Mouse (Mus musculus) liver, postnatal 0 days (tissue): ENCODE data around the gene Krt75. TPM values are rescaled to one million over a fixed set of nuclear protein-coding genes. Genes with fewer than 3 reads are reported as not detected.
A peak's percentile ranks its signal among the peaks of the same experiment; 100 is the strongest.
"Not testable (repeated sequence)": the region's sequence is repeated elsewhere in the genome, so short reads cannot be mapped to it uniquely, and the experiment has no call there.

ENCODE experiments used
- ATAC-seq: fragments of 200-750 bp; cut with Nextera tagmentation; 2 replicates; pipeline ENCODE4 v1.8.0; 2017; ENCODE audit warnings: mild to moderate bottlenecking, moderate library complexity
- DNase-seq: peaks from one replicate; pipeline ENCODE4 v3.0.0-alpha.2; 2016
- H3K27ac ChIP-seq: fragments of 300-500 bp; sonication (generic); 2 replicates; pipeline ENCODE4 v1.5.1; 2014; ENCODE audit warnings: antibody characterized with exemption, moderate library complexity, mild to moderate bottlenecking, low read depth
- H3K27me3 ChIP-seq: fragments of 300-500 bp; sonication (generic); 2 replicates; pipeline ENCODE4 v1.6.1; 2014; ENCODE audit warnings: low read length, control low read depth, mixed read lengths; ENCODE audit not compliant: insufficient read depth
- H3K36me3 ChIP-seq: fragments of 300-500 bp; sonication (generic); replicated peaks from 2 replicates; pipeline ENCODE4 v1.6.1; 2014; ENCODE audit warnings: mild to moderate bottlenecking, control low read depth, low read length, moderate library complexity, mixed read lengths; ENCODE audit not compliant: insufficient read depth
- H3K4me1 ChIP-seq: fragments of 300-500 bp; sonication (generic); 2 replicates; pipeline ENCODE4 v1.6.1; 2014; ENCODE audit warnings: antibody characterized with exemption, mild to moderate bottlenecking, control low read depth; ENCODE audit not compliant: insufficient read depth
- H3K4me2 ChIP-seq: fragments of 300-500 bp; sonication (generic); 2 replicates; pipeline ENCODE4 v1.6.1; 2014; ENCODE audit warnings: low read depth, mild to moderate bottlenecking, low read length, moderate library complexity, mixed read lengths
- H3K4me3 ChIP-seq: fragments of 300-500 bp; sonication (generic); 2 replicates; pipeline ENCODE4 v1.5.1; 2014; ENCODE audit warnings: low read depth, low read length
- H3K9ac ChIP-seq: fragments of 300-500 bp; sonication (generic); replicated peaks from 2 replicates; pipeline ENCODE4 v1.6.1; 2014; ENCODE audit warnings: mild to moderate bottlenecking, moderate library complexity
- H3K9me3 ChIP-seq: fragments of 300-500 bp; sonication (generic); 2 replicates; pipeline ENCODE4 v1.6.1; 2016; ENCODE audit warnings: mild to moderate bottlenecking, control low read depth, low read length, mixed read lengths
- CTCF ChIP-seq: sonication (generic); IDR thresholded peaks from 2 replicates; pipeline ENCODE4 v1.5.1; 2016; ENCODE audit warnings: antibody characterized with exemption, low read depth
- EP300 ChIP-seq: IDR thresholded peaks from 2 replicates; pipeline ENCODE4 v1.6.1; 2016; ENCODE audit warnings: antibody characterized with exemption, low read depth, mild to moderate bottlenecking
- WGBS: fragments of 180-500 bp; shearing (Covaris S2); extraction: QIAGEN DNeasy Blood & Tissue Kit; methylation state at CpG from one replicate; pipeline ENCODE4 v1.1.7; 2014; ENCODE audit not compliant: insufficient replicate concordance; 5-methylcytosine and 5-hydroxymethylcytosine counted together
- microRNA-seq: library from miRNA; unstranded; fragments of <30 nt; microRNA quantifications from one replicate; pipeline ENCODE4, GENCODE M21; 2016
- polyA plus RNA-seq: library from polyadenylated mRNA; unstranded; fragments of >200 nt; fragmentation: Nextera tagmentation; extraction: Ambion mirVana; gene quantifications from 2 replicates; pipeline ENCODE4 v1.2.1, GENCODE M21; 2015

The Krt75 gene
- polyA plus RNA-seq, 1 experiment from 2014 or later, result not detected

- H3K9ac ChIP-seq, result no peak within 1 kb of the TSS
- no peak within 1 kb of the TSS for H3K4me3 ChIP-seq
- H3K9me3 ChIP-seq, result no peaks in the 10 kb centered on the region
- H3K27me3 ChIP-seq, result no peaks in the 10 kb centered on the region
- no peak for ATAC-seq
- 77% methylated on average over 7 of the region's 7 CpGs for WGBS
- TF ChIP-seq CTCF, result no peak
- no peak for TF ChIP-seq EP300
- no peak within 1 kb of the TSS for H3K27ac ChIP-seq
- DNase-seq, result no peak
- no peaks in the 10 kb centered on the region for H3K4me1 ChIP-seq
- no peaks in the 10 kb centered on the region for H3K36me3 ChIP-seq
- H3K4me2 ChIP-seq, result no peak within 1 kb of the TSS
Observed at GRCm38 (mm10) chr15:101532720-101533119, 41.0 kb downstream of the Krt75 start, which contains the start of gene Krt84. Gene Krt84, minus strand, starts transcription at chr15:101532820.

DNA sequence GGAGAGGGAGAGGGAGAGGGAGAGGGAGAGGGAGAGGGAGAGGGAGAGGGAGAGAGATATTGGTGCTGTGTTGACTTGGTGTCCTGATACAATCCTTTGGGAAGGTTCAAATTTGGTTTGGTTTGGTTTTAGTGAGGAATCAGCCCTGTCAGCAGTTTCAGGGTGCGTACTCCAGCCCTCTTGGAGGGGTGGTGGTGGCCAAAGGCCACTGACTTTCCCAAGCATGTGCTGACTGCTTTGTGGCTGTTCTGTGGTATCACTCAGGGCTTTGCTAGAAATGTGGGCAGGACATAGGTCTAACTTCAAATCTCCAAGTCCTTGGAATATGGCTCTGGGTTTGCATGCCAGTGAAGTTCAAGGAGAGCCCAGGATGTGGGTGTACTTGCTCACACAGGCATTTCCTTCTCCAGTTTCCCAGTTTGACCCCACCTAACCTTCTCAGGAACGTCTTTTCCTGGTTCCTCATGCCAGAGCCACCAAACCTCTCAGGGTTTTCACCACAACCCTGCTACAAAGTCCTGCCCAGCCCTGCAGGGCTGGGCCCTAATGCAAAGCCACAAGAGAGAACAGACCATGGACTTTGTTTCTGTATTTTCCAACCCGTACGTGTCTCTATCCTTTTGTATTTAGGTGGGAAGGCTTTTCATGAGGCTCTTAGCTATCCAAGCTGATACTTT lies 51.0 kb downstream of the Krt75 start:
- Histone ChIP-seq H3K36me3 (no peaks in the 10 kb centered on the region), H3K4me1 (no peaks in the 10 kb centered on the region), H3K4me3 (no peak overlapping the region), H3K4me2 (no peak overlapping the region), H3K27me3 (0 out of 2 replicates have a peak, but pooled peaks cover 6% of the 10 kb centered on the region), H3K9me3 (no peaks in the 10 kb centered on the region), H3K9ac (no peak overlapping the region), H3K27ac (no peak overlapping the region)
- TF ChIP-seq EP300, result no peak
- TF ChIP-seq CTCF, result no peak
- DNase-seq (no peak), ATAC-seq (no peak)
- WGBS, result 53% methylated on average over 4 of the region's 4 CpGs

GRCm38 (mm10) chr15:101519792-101520191 lies 53.9 kb downstream of the Krt75 start:
- TF ChIP-seq CTCF (peak; percentile 80), EP300 (no peak)
- DNase-seq, result peak; percentile 71
- Histone ChIP-seq H3K27me3 (0 out of 2 replicates have a peak, but pooled peaks cover 3% of the 10 kb centered on the region), H3K9ac (no peak overlapping the region), H3K36me3 (no peaks in the 10 kb centered on the region), H3K9me3 (no peaks in the 10 kb centered on the region), H3K27ac (no peak overlapping the region), H3K4me3 (no peak overlapping the region), H3K4me2 (no peak overlapping the region), H3K4me1 (no peaks in the 10 kb centered on the region)
- ATAC-seq, result no peak
- 17% methylated on average over 2 of the region's 2 CpGs for WGBS

DNA sequence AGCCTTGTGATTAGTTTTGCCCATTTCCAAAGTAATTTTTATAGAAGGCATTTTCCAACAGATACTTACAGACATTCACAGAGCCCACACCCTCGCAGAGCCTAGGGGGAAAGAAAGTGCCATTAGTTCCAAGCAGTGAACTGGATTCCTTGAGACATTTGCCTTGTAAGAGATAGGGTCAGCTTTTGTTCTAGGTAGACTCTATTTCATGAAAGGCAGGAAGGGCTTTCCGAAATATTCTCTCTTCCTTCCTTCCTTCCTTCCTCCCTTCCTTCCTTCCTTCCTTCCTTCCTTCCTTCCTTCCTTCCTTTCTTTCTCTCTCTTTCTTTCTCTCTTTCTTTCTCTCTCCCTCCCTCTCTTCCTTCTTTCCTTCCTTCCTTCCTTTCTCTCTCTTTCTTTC lies 56.5 kb downstream of the Krt75 start, which contains the start of gene Gm49425:
Gene Gm49425, minus strand, starts transcription at position 101 of the 400 bp plus-strand sequence.
- not testable (repeated sequence) for H3K36me3 ChIP-seq, H3K27me3 ChIP-seq, ATAC-seq, H3K4me1 ChIP-seq, H3K27ac ChIP-seq, H3K9ac ChIP-seq, H3K4me2 ChIP-seq, H3K4me3 ChIP-seq, DNase-seq, H3K9me3 ChIP-seq
- WGBS, result 65% methylated on average over 2 of the region's 2 CpGs

Small RNA genes within 50 kb of the gene (microRNA-seq; reads per million reads assigned to microRNA genes)
- gene Gm44393 (not detected), gene Gm44460 (not detected)

Other genes with a start within 250 kb of the Krt75 start
- 0.31 and 0.38 TPM in 2 replicates for gene Krt80, start 203.7 kb downstream of the Krt75 start, polyA plus RNA-seq
- 2.3 and 2.4 TPM in 2 replicates for gene Krt7, start 162.9 kb downstream of the Krt75 start, polyA plus RNA-seq
- gene Krt87, start 135.1 kb downstream of the Krt75 start, polyA plus RNA-seq, result not detected in 2 replicates
- not detected in 2 replicates for gene Krt88, start 126.2 kb downstream of the Krt75 start, polyA plus RNA-seq
- not detected in 2 replicates for gene Krt81, start 110.2 kb downstream of the Krt75 start, polyA plus RNA-seq
- not detected in 2 replicates for gene Krt86, start 100.4 kb downstream of the Krt75 start, polyA plus RNA-seq
- gene Krt83, start 82.4 kb downstream of the Krt75 start, polyA plus RNA-seq, result 0.33 and 0.58 TPM in 2 replicates
- gene Gm49425, start 56.6 kb downstream of the Krt75 start, polyA plus RNA-seq, result not detected in 2 replicates
- gene Krt84, start 41.1 kb downstream of the Krt75 start, polyA plus RNA-seq, result not detected in 2 replicates
- not detected in 2 replicates for gene Krt82, start 23.2 kb downstream of the Krt75 start, polyA plus RNA-seq
- gene Krt90, start 11.0 kb downstream of the Krt75 start, polyA plus RNA-seq, result not detected in 2 replicates
- gene Gm5414, start 54.3 kb upstream of the Krt75 start, polyA plus RNA-seq, result not detected in 2 replicates
- gene Gm5478, start 73.5 kb upstream of the Krt75 start, polyA plus RNA-seq, result not detected in 2 replicates
- gene Krt6b, start 106.4 kb upstream of the Krt75 start, polyA plus RNA-seq, result not detected in 2 replicates
- gene Krt6a, start 120.4 kb upstream of the Krt75 start, polyA plus RNA-seq, result not detected in 2 replicates
- not detected in 2 replicates for gene Krt5, start 139.0 kb upstream of the Krt75 start, polyA plus RNA-seq
- gene Krt71, start 169.2 kb upstream of the Krt75 start, polyA plus RNA-seq, result not detected in 2 replicates
- gene Krt72, start 212.6 kb upstream of the Krt75 start, polyA plus RNA-seq, result not detected in 2 replicates
- gene Krt73, start 228.4 kb upstream of the Krt75 start, polyA plus RNA-seq, result not detected in 2 replicates
- gene Krt2, start 244.3 kb upstream of the Krt75 start, polyA plus RNA-seq, result not detected in 2 replicates